Mouse (Mus musculus): ENCODE measurements around the gene Tubb1. TPM values are rescaled to one million over a fixed set of nuclear protein-coding genes. Genes with fewer than 3 reads are reported as not detected.

Tubb1 gene
- polyA plus RNA-seq, 1 experiment from 2014 or later = 3.8 TPM

Other genes starting within 250 kb of the Tubb1 start
- gene Gnas, start 166.4 kb upstream of the Tubb1 start, polyA plus RNA-seq (2015; fragmentation: Nextera tagmentation; extraction: Ambion mirVana) = 1,401 and 1,438 TPM in 2 replicates
- gene Gm20721, start 104.0 kb upstream of the Tubb1 start, polyA plus RNA-seq (2015; fragmentation: Nextera tagmentation; extraction: Ambion mirVana) = 17.1 and 32.0 TPM in 2 replicates
- 66.1 and 82.9 TPM in 2 replicates for gene Nelfcd, start 34.9 kb upstream of the Tubb1 start, polyA plus RNA-seq (2015; fragmentation: Nextera tagmentation; extraction: Ambion mirVana)
- 99.5 and 146 TPM in 2 replicates for gene Ctsz, start 11.7 kb upstream of the Tubb1 start, polyA plus RNA-seq (2015; fragmentation: Nextera tagmentation; extraction: Ambion mirVana)
- 872 and 1,283 TPM in 2 replicates for gene Atp5e, start 13.4 kb downstream of the Tubb1 start, polyA plus RNA-seq (2015; fragmentation: Nextera tagmentation; extraction: Ambion mirVana)
- gene Prelid3b, start 22.4 kb downstream of the Tubb1 start, polyA plus RNA-seq (2015; fragmentation: Nextera tagmentation; extraction: Ambion mirVana) = 131 and 135 TPM in 2 replicates
- gene Zfp831, start 192.8 kb downstream of the Tubb1 start, polyA plus RNA-seq (2015; fragmentation: Nextera tagmentation; extraction: Ambion mirVana) = 0.01 TPM in 1 of 2 replicates, not detected in the other

Measured in heart, embryonic 15.5 days (tissue).